Mouse (Mus musculus): ENCODE data around the gene Ttc23.

Ttc23 gene

GRCm38 (mm10) chr7:67647277-67647676 lies at the start of gene Ttc23:
Gene Ttc23 (plus strand): TSS chr7:67647410.
- no peak for DNase-seq (ENCODE audit: extremely low read depth, low read depth)

- no peak for DNase-seq (ENCODE audit: extremely low read depth, low read depth)
These were observed 49.2 kb upstream of the Ttc23 start for GRCm38 (mm10) chr7:67598050-67598449.

- DNase-seq (ENCODE audit: extremely low read depth, low read depth) = no peak
These were observed 42.1 kb upstream of the Ttc23 start for GRCm38 (mm10) chr7:67605114-67605513.

GRCm38 (mm10) chr7:67606250-67606649 lies 41.0 kb upstream of the Ttc23 start:
- no peak for DNase-seq (ENCODE audit: extremely low read depth, low read depth)

GRCm38 (mm10) chr7:67607669-67608347 lies 39.4 kb upstream of the Ttc23 start:
- DNase-seq (ENCODE audit: extremely low read depth, low read depth) = no peak

- no peak for DNase-seq (ENCODE audit: extremely low read depth, low read depth)
These were observed 38.7 kb upstream of the Ttc23 start for GRCm38 (mm10) chr7:67608348-67609024.

GRCm38 (mm10) chr7:67613795-67614463 lies 33.3 kb upstream of the Ttc23 start:
- DNase-seq (ENCODE audit: extremely low read depth, low read depth) = no peak

GRCm38 (mm10) chr7:67614464-67614861 lies 32.7 kb upstream of the Ttc23 start:
- no peak for DNase-seq (ENCODE audit: extremely low read depth, low read depth)

GRCm38 (mm10) chr7:67616890-67617289 lies 30.3 kb upstream of the Ttc23 start:
- no peak for DNase-seq (ENCODE audit: extremely low read depth, low read depth)

- no peak for DNase-seq (ENCODE audit: extremely low read depth, low read depth)
These were observed 29.6 kb upstream of the Ttc23 start for GRCm38 (mm10) chr7:67617646-67618045.

GRCm38 (mm10) chr7:67618316-67618715 lies 28.9 kb upstream of the Ttc23 start:
- DNase-seq (ENCODE audit: extremely low read depth, low read depth) = no peak

- no peak for DNase-seq (ENCODE audit: extremely low read depth, low read depth)
These were observed 27.4 kb upstream of the Ttc23 start for GRCm38 (mm10) chr7:67619836-67620235.

- no peak for DNase-seq (ENCODE audit: extremely low read depth, low read depth)
These were observed 25.1 kb upstream of the Ttc23 start for GRCm38 (mm10) chr7:67622151-67622550.

GRCm38 (mm10) chr7:67626671-67627070 lies 20.5 kb upstream of the Ttc23 start:
- no peak for DNase-seq (ENCODE audit: extremely low read depth, low read depth)

GRCm38 (mm10) chr7:67629681-67630080 lies 17.5 kb upstream of the Ttc23 start:
- no peak for DNase-seq (ENCODE audit: extremely low read depth, low read depth)

GRCm38 (mm10) chr7:67630817-67631216 lies 16.4 kb upstream of the Ttc23 start:
- DNase-seq (ENCODE audit: extremely low read depth, low read depth) = peak; percentile 60

- no peak for DNase-seq (ENCODE audit: extremely low read depth, low read depth)
These were observed 14.8 kb upstream of the Ttc23 start for GRCm38 (mm10) chr7:67632380-67632779.

- DNase-seq (ENCODE audit: extremely low read depth, low read depth) = no peak
These were observed 13.0 kb upstream of the Ttc23 start for GRCm38 (mm10) chr7:67634210-67634609.

- DNase-seq (ENCODE audit: extremely low read depth, low read depth) = no peak
These were observed 11.0 kb upstream of the Ttc23 start for GRCm38 (mm10) chr7:67636161-67636560.

- DNase-seq (ENCODE audit: extremely low read depth, low read depth) = no peak
These were observed 8.2 kb upstream of the Ttc23 start for GRCm38 (mm10) chr7:67639006-67639405.

- DNase-seq (ENCODE audit: extremely low read depth, low read depth) = no peak
These were observed 4.3 kb upstream of the Ttc23 start for GRCm38 (mm10) chr7:67642955-67643354.

- peak; percentile 6 for DNase-seq (ENCODE audit: extremely low read depth, low read depth)
These were observed 2.9 kb upstream of the Ttc23 start for GRCm38 (mm10) chr7:67644291-67644690.

Measured in MEL-GATA-1-ER (cell line).